Mouse (Mus musculus) lung, embryonic 14.5 days (tissue): Measurements from ENCODE around the gene BC030867. TPM values are rescaled to one million over a fixed set of nuclear protein-coding genes. Genes with fewer than 3 reads are reported as not detected.

Experiments
- ATAC-seq: fragments of 200-750 bp; cut with Nextera tagmentation; 2 replicates; pipeline ENCODE4 v1.8.0; 2017; ENCODE audit warnings: mild to moderate bottlenecking, moderate TSS enrichment, moderate library complexity; ENCODE audit not compliant: insufficient read depth
- DNase-seq: peaks from one replicate; pipeline ENCODE4 v3.0.0-alpha.2; 2015
- H3K27ac ChIP-seq: fragments of 300-500 bp; sonication (generic); 2 replicates; pipeline ENCODE4 v1.5.1; 2014; ENCODE audit warnings: low read depth, mild to moderate bottlenecking, moderate library complexity
- H3K27me3 ChIP-seq: fragments of 300-500 bp; sonication (generic); 2 replicates; pipeline ENCODE4 v1.6.1; 2014; ENCODE audit warnings: low read length, control low read depth; ENCODE audit not compliant: insufficient read depth
- H3K36me3 ChIP-seq: fragments of 300-500 bp; sonication (generic); 2 replicates; pipeline ENCODE4 v1.6.1; 2014; ENCODE audit warnings: control low read depth; ENCODE audit not compliant: insufficient read depth
- H3K4me1 ChIP-seq: fragments of 300-500 bp; sonication (generic); 2 replicates; pipeline ENCODE4 v1.6.1; 2014; ENCODE audit warnings: antibody characterized with exemption, control low read depth; ENCODE audit not compliant: insufficient read depth
- H3K4me2 ChIP-seq: fragments of 300-500 bp; sonication (generic); 2 replicates; pipeline ENCODE4 v1.6.1; 2014; ENCODE audit warnings: mild to moderate bottlenecking
- H3K4me3 ChIP-seq: fragments of 300-500 bp; sonication (generic); 2 replicates; pipeline ENCODE4 v1.5.1; 2014; ENCODE audit warnings: low read depth, low read length
- H3K9ac ChIP-seq: fragments of 300-500 bp; sonication (generic); 2 replicates; pipeline ENCODE4 v1.6.1; 2014
- H3K9me3 ChIP-seq: fragments of 300-500 bp; sonication (generic); 2 replicates; pipeline ENCODE4 v1.6.1; 2016; ENCODE audit warnings: low read depth, low read length, control low read depth
- CTCF ChIP-seq: IDR thresholded peaks from 2 replicates; pipeline ENCODE4 v1.5.1; 2016; ENCODE audit warnings: antibody characterized with exemption, low read depth
- WGBS: fragments of 180-500 bp; shearing (Covaris S2); extraction: QIAGEN DNeasy Blood & Tissue Kit; methylation state at CpG from one replicate; pipeline ENCODE4 v1.1.7; 2014; 5-methylcytosine and 5-hydroxymethylcytosine counted together
- polyA plus RNA-seq: library from polyadenylated mRNA; unstranded; fragments of >200 nt; fragmentation: Nextera tagmentation; extraction: Ambion mirVana; gene quantifications from 2 replicates; pipeline ENCODE4 v1.2.1, GENCODE M21; 2014

The BC030867 gene
- polyA plus RNA-seq, 1 experiment from 2014 or later, result 22.2 TPM

DNA sequence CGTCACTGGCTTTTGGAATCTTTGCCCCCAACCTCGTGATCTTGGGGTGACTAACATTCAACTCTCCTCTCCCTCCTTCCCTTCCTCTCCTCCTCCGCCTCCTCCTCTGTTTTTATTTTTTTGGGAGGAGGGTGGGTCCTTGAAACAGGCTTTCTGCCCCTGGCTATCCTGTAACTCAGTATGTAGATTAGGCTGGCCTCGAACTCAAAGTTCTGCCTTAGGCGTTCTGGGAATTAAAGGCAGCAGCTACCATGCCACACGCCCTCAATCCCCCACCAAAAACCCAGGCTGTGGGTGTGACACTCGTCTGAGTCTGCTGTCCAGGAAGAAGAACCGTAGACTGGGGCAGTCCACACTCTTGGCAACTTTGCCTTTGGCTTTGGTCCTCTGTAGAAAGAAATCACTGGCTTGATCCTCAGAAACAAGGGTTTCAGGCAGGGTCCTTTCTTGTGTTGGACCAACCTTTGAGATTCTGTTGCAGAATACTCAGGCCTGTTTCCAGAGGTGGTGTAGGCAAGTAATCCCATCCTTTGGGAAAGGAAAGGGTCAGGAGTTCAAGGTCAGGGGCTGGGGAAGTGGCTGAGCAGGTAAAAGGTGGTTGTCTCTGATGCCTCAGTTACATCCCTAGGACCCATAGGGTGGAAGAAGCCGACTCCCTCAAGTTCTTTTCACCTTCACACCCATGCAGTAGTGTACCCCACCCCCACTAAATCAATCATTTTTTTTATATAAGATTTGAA, 839 bp downstream of the BC030867 start:
- 10% methylated on average over 9 of the region's 9 CpGs for WGBS
- Histone ChIP-seq H3K9me3 (no peaks in the 10 kb centered on the region), H3K4me3 (peak overlapping the region; percentile 80), H3K27ac (no peak overlapping the region), H3K4me1 (0 out of 2 replicates have a peak, but pooled peaks cover 5% of the 10 kb centered on the region), H3K27me3 (no peaks in the 10 kb centered on the region), H3K36me3 (peaks cover 29% of the 10 kb centered on the region), H3K9ac (peak overlapping the region; percentile 77), H3K4me2 (peak overlapping the region; percentile 77)
- TF ChIP-seq CTCF, result no peak
- DNase-seq (no peak), ATAC-seq (no peak)

DNA sequence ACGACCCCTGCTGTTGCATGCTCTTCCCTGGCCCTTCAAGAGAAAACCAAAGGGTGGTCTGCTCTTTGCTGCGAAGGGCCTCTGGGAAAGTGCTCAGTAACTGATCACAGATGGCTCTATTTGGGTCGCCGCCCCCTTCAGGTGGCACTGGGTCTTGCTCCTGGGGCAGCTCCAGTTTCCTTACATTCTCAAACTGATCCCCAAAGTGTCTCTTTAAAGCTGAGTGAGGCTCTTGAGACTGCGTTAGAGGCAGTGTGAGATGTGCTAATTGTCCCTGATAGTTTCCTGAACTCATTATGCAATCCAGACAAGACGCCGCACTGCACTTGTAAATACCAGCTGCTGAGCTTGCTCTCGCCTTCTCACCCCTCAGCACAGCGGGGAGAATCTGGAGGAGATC, 8.8 kb downstream of the BC030867 start:
- no peak overlapping the region for H3K4me2 ChIP-seq
- H3K27ac ChIP-seq, result no peak overlapping the region
- WGBS, result 41% methylated on average over 9 of the region's 9 CpGs

GRCm38 (mm10) chr11:102258095-102258494, 9.4 kb downstream of the BC030867 start:
- ATAC-seq (no peak), DNase-seq (no peak)
- Histone ChIP-seq H3K4me2 (no peak overlapping the region), H3K27me3 (no peaks in the 10 kb centered on the region), H3K4me1 (no peaks in the 10 kb centered on the region), H3K9ac (no peak overlapping the region), H3K27ac (no peak overlapping the region), H3K9me3 (no peaks in the 10 kb centered on the region), H3K4me3 (no peak overlapping the region), H3K36me3 (peaks cover 81% of the 10 kb centered on the region)
- 70% methylated on average over 6 of the region's 6 CpGs for WGBS
- TF ChIP-seq CTCF, result no peak

More for the DNA sequence above, 8.8 kb downstream of the BC030867 start:
- H3K4me1 ChIP-seq, result no peaks in the 10 kb centered on the region
- no peaks in the 10 kb centered on the region for H3K27me3 ChIP-seq
- no peaks in the 10 kb centered on the region for H3K9me3 ChIP-seq
- peaks cover 82% of the 10 kb centered on the region for H3K36me3 ChIP-seq
- DNase-seq (peak; percentile 51), ATAC-seq (no peak)
- H3K4me3 ChIP-seq, result no peak overlapping the region
- peak; percentile 57 for TF ChIP-seq CTCF
- no peak overlapping the region; the same call in 1 of the 2 replicates for H3K9ac ChIP-seq

DNA sequence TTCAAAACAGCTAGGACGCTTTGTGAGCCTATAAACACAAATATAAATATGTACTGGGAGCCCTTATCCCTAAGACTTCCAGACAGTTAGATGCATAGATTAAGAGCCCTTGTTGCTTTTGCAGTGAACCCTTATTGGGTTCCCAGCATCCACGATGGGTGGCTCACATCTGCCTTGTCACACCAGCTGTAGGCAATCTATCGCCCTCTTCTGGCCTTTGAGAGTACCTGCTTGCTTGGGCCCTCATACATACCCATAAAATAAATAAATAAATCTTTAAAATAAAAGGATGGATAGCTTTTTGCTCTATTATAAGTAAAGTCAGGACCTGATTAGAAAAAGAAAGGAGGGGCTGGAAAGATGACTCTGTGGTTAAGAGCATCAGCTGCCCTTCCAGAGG, 9.8 kb downstream of the BC030867 start:
- peak; percentile 28 for TF ChIP-seq CTCF
- Histone ChIP-seq H3K27ac (no peak overlapping the region), H3K9me3 (no peaks in the 10 kb centered on the region), H3K4me1 (no peaks in the 10 kb centered on the region), H3K27me3 (no peaks in the 10 kb centered on the region), H3K9ac (no peak overlapping the region), H3K4me3 (no peak overlapping the region), H3K4me2 (no peak overlapping the region), H3K36me3 (peaks cover 85% of the 10 kb centered on the region)
- DNase-seq (peak; percentile 42), ATAC-seq (no peak)
- 83% methylated on average over 3 of the region's 3 CpGs for WGBS

- ATAC-seq (no peak), DNase-seq (no peak)
- Histone ChIP-seq H3K4me2 (no peak overlapping the region), H3K36me3 (peaks cover 52% of the 10 kb centered on the region), H3K9ac (no peak overlapping the region), H3K4me3 (no peak overlapping the region), H3K27ac (no peak overlapping the region), H3K9me3 (no peaks in the 10 kb centered on the region), H3K4me1 (no peaks in the 10 kb centered on the region), H3K27me3 (no peaks in the 10 kb centered on the region)
- whole genome bisulfite sequencing, result 94% methylated on average over 7 of the region's 7 CpGs
- no peak for TF ChIP-seq CTCF
These were observed 14.5 kb downstream of the BC030867 start for GRCm38 (mm10) chr11:102263211-102263610.

DNA sequence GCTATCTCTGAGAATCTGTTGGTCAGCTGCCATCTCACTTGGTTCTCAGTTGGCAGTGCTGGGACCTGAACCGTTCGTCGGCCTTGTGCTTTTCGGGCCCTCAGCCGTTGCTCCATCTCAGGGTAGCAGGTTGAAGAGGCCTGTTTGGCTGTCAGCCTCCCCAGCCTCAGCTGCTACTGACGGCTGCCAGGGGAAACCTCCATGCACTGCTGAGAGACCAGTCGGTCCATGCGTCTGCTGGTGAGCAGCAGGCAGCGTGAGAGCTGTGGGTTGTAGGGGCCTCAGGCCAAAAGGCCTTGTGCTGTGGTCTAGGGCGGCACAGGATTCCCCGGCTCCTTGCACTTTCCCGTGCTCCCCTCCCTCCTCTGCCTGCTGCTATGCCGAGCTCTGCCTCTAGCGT, 17.1 kb downstream of the BC030867 start:
- H3K27me3 ChIP-seq, result no peaks in the 10 kb centered on the region
- H3K9me3 ChIP-seq, result no peaks in the 10 kb centered on the region
- no peak overlapping the region for H3K27ac ChIP-seq
- H3K4me3 ChIP-seq, result no peak overlapping the region
- no peak for TF ChIP-seq CTCF
- WGBS, result 56% methylated on average over 14 of the region's 14 CpGs
- no peak overlapping the region for H3K9ac ChIP-seq
- H3K4me2 ChIP-seq, result no peak overlapping the region
- H3K4me1 ChIP-seq, result no peaks in the 10 kb centered on the region
- H3K36me3 ChIP-seq, result peaks cover 29% of the 10 kb centered on the region
- ATAC-seq (no peak), DNase-seq (no peak)

DNA sequence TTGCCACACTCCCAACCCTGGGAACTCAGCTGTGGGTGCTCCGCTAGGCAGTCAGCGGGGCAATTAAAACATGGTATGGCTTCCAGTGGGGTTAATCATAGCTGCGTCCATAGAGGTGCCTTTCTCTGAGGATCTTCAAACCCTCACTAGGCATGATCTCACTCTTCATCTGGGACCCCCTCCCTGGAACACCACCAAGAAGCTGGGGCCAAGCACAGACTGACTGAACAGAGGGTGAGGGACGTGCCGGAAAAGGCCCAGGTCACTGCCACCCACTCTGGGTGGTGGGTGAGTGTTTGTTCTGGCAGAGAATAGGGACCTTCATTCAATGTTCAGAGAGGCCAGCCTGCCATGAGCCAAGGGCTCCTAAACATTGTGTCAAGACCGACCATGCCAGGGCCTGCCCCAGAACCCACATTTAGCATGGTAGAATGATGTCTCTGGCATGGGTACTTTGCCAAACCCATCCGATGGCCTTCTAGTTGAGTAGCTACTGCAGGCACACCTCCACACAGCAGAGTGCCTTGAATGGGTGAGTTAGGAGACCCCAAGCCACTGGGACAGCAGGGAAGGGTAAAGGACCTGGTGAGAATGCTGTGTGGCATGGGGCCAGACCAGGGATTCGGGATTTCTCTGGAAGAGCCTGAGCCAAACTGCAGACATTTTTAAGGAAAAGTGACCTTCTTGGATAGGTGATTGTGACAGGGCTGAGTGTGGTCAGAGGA, 18.1 kb downstream of the BC030867 start:
- peaks cover 19% of the 10 kb centered on the region for H3K36me3 ChIP-seq
- H3K4me3 ChIP-seq, result no peak overlapping the region
- no peak for DNase-seq
- no peak overlapping the region for H3K27ac ChIP-seq
- ATAC-seq, result no peak; the same call in 1 of the 2 replicates
- no peaks in the 10 kb centered on the region for H3K4me1 ChIP-seq
- no peak for TF ChIP-seq CTCF
- H3K4me2 ChIP-seq, result peak overlapping the region; percentile 31; the same call in 1 of the 2 replicates
- no peak overlapping the region for H3K9ac ChIP-seq
- no peaks in the 10 kb centered on the region for H3K9me3 ChIP-seq
- WGBS, result 85% methylated on average over 8 of the region's 8 CpGs
- no peaks in the 10 kb centered on the region for H3K27me3 ChIP-seq
